Mouse (Mus musculus) MEL (cell line): Measurements from ENCODE around the gene Tnnc2.
A peak's percentile ranks its signal among the peaks of the same experiment; 100 is the strongest.

Experiments used
- CTCF ChIP-seq, 3 experiments: IDR thresholded peaks in 2 of 3; conservative IDR thresholded peaks in 1 of 3; 2 replicates each; pipeline ENCODE4 v1.5.1; 2011 to 2012; ENCODE audit warnings: low read length in 3 of 3, low read depth in 2 of 3, mild to moderate bottlenecking in 2 of 3, improper control_type of control experiment in 1 of 3, inconsistent platforms in 1 of 3, mixed read lengths in 1 of 3, moderate library complexity in 1 of 3; ENCODE audit not compliant: control insufficient read depth in 1 of 3, insufficient read depth in 1 of 3, poor library complexity in 1 of 3, severe bottlenecking in 1 of 3
- POLR2A ChIP-seq, 2 experiments: IDR thresholded peaks; 2 replicates each; pipeline ENCODE4 v1.6.1; 2011 to 2012; ENCODE audit warnings: low read length in 2 of 2, mild to moderate bottlenecking in 2 of 2, control low read depth in 1 of 2, improper control_type of control experiment in 1 of 2, low read depth in 1 of 2, moderate library complexity in 1 of 2; ENCODE audit not compliant: control insufficient read depth in 1 of 2, insufficient read depth in 1 of 2, poor library complexity in 1 of 2

GRCm38 (mm10) chr2:164770279-164770678, 9.5 kb downstream of the Tnnc2 start:
- peak in 1 of 2 experiments; percentile 30; a peak in 2 of 4 replicates for TF ChIP-seq POLR2A (IDR thresholded peaks at IDR 0.05; ENCODE audit: control insufficient read depth in 1 of 2, insufficient read depth in 1 of 2, low read depth in 1 of 2, low read length in 2 of 2, poor library complexity in 1 of 2)
- no peak for TF ChIP-seq CTCF (IDR thresholded peaks at IDR 0.05 in 2 of 3, conservative IDR thresholded peaks at IDR 0.05 in 1 of 3; ENCODE audit: control insufficient read depth in 1 of 3, insufficient read depth in 1 of 3, low read depth in 2 of 3, low read length in 3 of 3, poor library complexity in 1 of 3, severe bottlenecking in 1 of 3)
